Mouse (Mus musculus): ENCODE data around the gene Rb1. TPM values are rescaled to one million over a fixed set of nuclear protein-coding genes. Genes with fewer than 3 reads are reported as not detected.

Gene Rb1
- total and polyA plus RNA-seq, 2 experiments from 2014 or later = 18.1 to 23.9 TPM

DNA sequence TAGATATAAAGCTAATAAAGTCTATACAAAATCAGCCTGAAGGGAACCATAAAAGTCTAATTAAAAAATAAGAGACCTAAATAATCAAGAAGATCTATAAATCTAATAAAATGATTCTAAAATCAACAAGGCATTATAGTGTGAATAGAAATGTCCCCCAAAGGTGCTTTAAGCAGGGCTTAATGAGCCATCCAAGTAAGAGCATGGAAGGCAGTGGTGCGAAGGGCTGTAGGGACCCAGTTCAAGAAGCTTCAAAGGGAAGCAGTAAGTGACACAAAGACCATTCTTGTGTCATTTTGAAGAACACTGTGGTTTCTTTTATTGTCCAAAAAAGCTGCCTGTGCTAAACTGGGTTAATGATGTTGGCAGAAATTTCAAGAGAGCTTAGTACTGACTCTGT, 18.1 kb downstream of the Rb1 start:
- H3K27me3 ChIP-seq (ENCODE audit: insufficient read depth, low read length) = no peaks in the 10 kb centered on the region
- H3K27ac ChIP-seq = no peak overlapping the region
- H3K4me1 ChIP-seq (ENCODE audit: insufficient read depth, low read length) = no peaks in the 10 kb centered on the region
- H3K4me2 ChIP-seq (ENCODE audit: low read depth, low read length) = no peak overlapping the region
- H3K9ac ChIP-seq (replicated peaks; ENCODE audit: low read length) = no peak overlapping the region
- H3K36me3 ChIP-seq (ENCODE audit: insufficient read depth, low read length) = no peaks in the 10 kb centered on the region
- H3K9me3 ChIP-seq (ENCODE audit: low read length) = no peaks in the 10 kb centered on the region
- 63% methylated on average over 1 of the region's 1 CpGs for WGBS
- TF ChIP-seq CTCF (IDR thresholded peaks at IDR 0.05; ENCODE audit: low read depth) = no peak
- DNase-seq (ENCODE audit: low spot score) (no peak), ATAC-seq (no peak)
- H3K4me3 ChIP-seq (ENCODE audit: low read length) = no peak overlapping the region

DNA sequence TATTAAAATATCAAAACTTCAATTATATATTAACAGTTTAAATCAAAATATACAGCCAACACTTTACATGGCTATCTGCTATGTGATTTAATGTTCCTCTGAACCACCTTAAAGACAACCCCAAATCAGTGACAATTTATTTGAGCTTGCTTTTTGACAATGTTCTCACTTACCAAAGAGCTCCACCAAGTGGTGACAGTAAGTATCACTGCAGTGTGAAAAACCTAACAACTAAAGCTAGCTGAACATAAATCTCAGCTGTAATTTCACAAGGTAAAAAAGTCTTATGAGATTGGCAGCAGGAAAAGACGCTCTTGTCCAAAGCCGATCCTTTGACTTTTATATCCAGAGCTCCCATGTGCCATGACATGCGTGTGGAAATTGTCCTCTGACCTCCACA, 22.4 kb downstream of the Rb1 start:
- DNase-seq (ENCODE audit: low spot score) (peak; percentile 81), ATAC-seq (no peak)
- no peaks in the 10 kb centered on the region for H3K36me3 ChIP-seq (ENCODE audit: insufficient read depth, low read length)
- no peaks in the 10 kb centered on the region for H3K4me1 ChIP-seq (ENCODE audit: insufficient read depth, low read length)
- H3K9me3 ChIP-seq (ENCODE audit: low read length) = no peaks in the 10 kb centered on the region
- H3K9ac ChIP-seq (replicated peaks; ENCODE audit: low read length) = no peak overlapping the region
- 48% methylated on average over 3 of the region's 3 CpGs for WGBS
- H3K27me3 ChIP-seq (ENCODE audit: insufficient read depth, low read length) = no peaks in the 10 kb centered on the region
- no peak overlapping the region for H3K4me2 ChIP-seq (ENCODE audit: low read depth, low read length)
- peak; percentile 81 for TF ChIP-seq CTCF (IDR thresholded peaks at IDR 0.05; ENCODE audit: low read depth)
- no peak overlapping the region for H3K4me3 ChIP-seq (ENCODE audit: low read length)
- H3K27ac ChIP-seq = no peak overlapping the region

DNA sequence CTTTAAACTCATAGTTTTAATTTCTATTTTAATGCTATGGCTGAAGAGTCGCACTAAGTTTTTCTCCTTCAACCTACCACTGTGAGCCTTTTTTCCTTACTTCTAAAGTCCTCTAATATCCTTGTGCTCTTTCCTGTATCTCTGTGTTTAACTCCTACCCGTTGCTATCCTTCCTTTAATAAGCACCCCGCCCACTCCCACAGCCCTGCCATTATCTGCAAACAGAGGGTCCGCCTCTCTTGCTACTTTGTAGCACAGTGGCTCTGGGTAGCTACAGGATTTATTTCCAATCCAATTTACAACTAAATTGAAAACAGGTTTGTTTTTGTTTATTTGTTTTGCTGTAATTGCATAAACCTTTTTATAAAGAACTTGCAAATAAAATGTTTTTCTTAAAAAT, 23.8 kb downstream of the Rb1 start:
- no peak for TF ChIP-seq CTCF (IDR thresholded peaks at IDR 0.05; ENCODE audit: low read depth)
- ATAC-seq = no peak
- Histone ChIP-seq H3K27ac (no peak overlapping the region), H3K9ac (replicated peaks; ENCODE audit: low read length) (no peak overlapping the region), H3K4me1 (ENCODE audit: insufficient read depth, low read length) (no peaks in the 10 kb centered on the region), H3K4me2 (ENCODE audit: low read depth, low read length) (no peak overlapping the region), H3K36me3 (ENCODE audit: insufficient read depth, low read length) (no peaks in the 10 kb centered on the region), H3K27me3 (ENCODE audit: insufficient read depth, low read length) (no peaks in the 10 kb centered on the region), H3K9me3 (ENCODE audit: low read length) (no peaks in the 10 kb centered on the region), H3K4me3 (ENCODE audit: low read length) (no peak overlapping the region)
- 75% methylated on average over 4 of the region's 4 CpGs for WGBS
- DNase-seq (ENCODE audit: low spot score) = no peak

DNA sequence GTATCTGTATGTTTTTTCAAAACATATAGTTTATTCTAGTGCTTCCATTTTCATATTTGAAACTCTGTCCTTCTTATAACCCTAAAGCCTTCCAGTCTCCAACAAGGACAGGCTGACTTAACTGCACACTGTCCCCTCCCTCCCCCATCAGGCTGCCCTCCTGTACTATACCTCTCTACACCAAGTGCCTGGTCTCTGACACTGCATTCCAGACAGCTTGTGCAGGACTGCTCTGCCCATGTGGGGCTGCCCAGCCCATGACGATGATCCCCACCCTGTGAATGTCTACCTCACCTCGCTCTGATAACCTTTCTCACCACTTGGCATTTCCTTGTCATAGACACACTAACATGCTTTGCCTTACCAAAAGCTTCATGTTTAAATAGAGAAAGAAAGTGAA, 30.1 kb downstream of the Rb1 start:
- TF ChIP-seq CTCF (IDR thresholded peaks at IDR 0.05; ENCODE audit: low read depth) = no peak
- no peak overlapping the region for H3K4me2 ChIP-seq (ENCODE audit: low read depth, low read length)
- WGBS = 89% methylated on average over 2 of the region's 2 CpGs
- H3K27me3 ChIP-seq (ENCODE audit: insufficient read depth, low read length) = no peaks in the 10 kb centered on the region
- H3K9me3 ChIP-seq (ENCODE audit: low read length) = no peaks in the 10 kb centered on the region
- ATAC-seq (no peak), DNase-seq (ENCODE audit: low spot score) (no peak)
- H3K4me3 ChIP-seq (ENCODE audit: low read length) = no peak overlapping the region
- no peaks in the 10 kb centered on the region for H3K4me1 ChIP-seq (ENCODE audit: insufficient read depth, low read length)
- H3K9ac ChIP-seq (replicated peaks; ENCODE audit: low read length) = no peak overlapping the region
- H3K36me3 ChIP-seq (ENCODE audit: insufficient read depth, low read length) = no peaks in the 10 kb centered on the region
- no peak overlapping the region for H3K27ac ChIP-seq

DNA sequence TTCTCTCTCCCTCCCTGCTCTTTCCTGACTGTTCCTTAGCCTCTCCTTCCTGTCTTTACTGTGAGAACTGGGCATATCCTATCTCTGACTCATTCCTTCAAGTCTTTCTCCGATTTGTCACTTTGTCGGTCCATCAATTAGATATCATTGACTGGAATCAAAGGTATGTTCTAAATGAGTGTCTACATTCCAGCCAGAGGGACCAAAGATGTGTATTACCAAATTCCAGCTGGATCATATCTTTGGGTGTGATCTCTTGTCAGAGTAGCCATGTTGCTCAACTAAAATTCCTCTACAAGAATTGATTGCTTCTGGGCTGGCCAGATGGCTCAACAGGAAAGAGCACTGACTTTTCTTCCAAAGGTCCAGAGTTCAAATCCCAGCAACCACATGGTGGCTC, 32.0 kb downstream of the Rb1 start:
- Histone ChIP-seq H3K27ac (no peak overlapping the region), H3K27me3 (ENCODE audit: insufficient read depth, low read length) (no peaks in the 10 kb centered on the region), H3K9me3 (ENCODE audit: low read length) (no peaks in the 10 kb centered on the region), H3K4me1 (ENCODE audit: insufficient read depth, low read length) (no peaks in the 10 kb centered on the region), H3K4me2 (ENCODE audit: low read depth, low read length) (no peak overlapping the region), H3K4me3 (ENCODE audit: low read length) (no peak overlapping the region), H3K36me3 (ENCODE audit: insufficient read depth, low read length) (no peaks in the 10 kb centered on the region), H3K9ac (replicated peaks; ENCODE audit: low read length) (no peak overlapping the region)
- TF ChIP-seq CTCF (IDR thresholded peaks at IDR 0.05; ENCODE audit: low read depth) = no peak
- ATAC-seq (no peak), DNase-seq (ENCODE audit: low spot score) (no peak)
- 90% methylated on average over 2 of the region's 2 CpGs for WGBS

DNA sequence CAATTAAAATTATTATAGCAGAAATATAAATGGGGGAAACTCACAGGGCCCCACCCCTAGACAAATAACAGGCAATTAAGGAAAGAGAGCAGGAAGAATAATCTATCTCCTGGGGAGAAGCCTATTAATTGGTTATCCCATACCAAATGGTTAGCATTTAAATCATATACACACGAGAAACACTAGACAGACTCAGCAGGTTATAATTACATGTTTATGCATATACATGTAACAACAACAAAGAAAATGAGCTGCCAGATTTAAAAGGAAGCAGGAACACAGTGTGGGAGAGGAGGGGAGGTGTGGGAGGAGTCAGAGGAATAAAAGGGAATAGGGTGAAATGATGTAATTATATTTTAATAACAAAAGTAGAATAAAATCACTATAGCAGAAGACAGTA, 33.2 kb downstream of the Rb1 start:
- H3K4me1 ChIP-seq (ENCODE audit: insufficient read depth, low read length) = no peaks in the 10 kb centered on the region
- no peak overlapping the region for H3K9ac ChIP-seq (replicated peaks; ENCODE audit: low read length)
- no peak for TF ChIP-seq CTCF (IDR thresholded peaks at IDR 0.05; ENCODE audit: low read depth)
- H3K27ac ChIP-seq = no peak overlapping the region
- no peak for DNase-seq (ENCODE audit: low spot score)
- H3K27me3 ChIP-seq (ENCODE audit: insufficient read depth, low read length) = no peaks in the 10 kb centered on the region
- H3K4me2 ChIP-seq (ENCODE audit: low read depth, low read length) = no peak overlapping the region
- H3K9me3 ChIP-seq (ENCODE audit: low read length) = no peaks in the 10 kb centered on the region
- ATAC-seq = no peak
- 24% methylated on average over 1 of the region's 1 CpGs for WGBS
- no peaks in the 10 kb centered on the region for H3K36me3 ChIP-seq (ENCODE audit: insufficient read depth, low read length)
- H3K4me3 ChIP-seq (ENCODE audit: low read length) = no peak overlapping the region

DNA sequence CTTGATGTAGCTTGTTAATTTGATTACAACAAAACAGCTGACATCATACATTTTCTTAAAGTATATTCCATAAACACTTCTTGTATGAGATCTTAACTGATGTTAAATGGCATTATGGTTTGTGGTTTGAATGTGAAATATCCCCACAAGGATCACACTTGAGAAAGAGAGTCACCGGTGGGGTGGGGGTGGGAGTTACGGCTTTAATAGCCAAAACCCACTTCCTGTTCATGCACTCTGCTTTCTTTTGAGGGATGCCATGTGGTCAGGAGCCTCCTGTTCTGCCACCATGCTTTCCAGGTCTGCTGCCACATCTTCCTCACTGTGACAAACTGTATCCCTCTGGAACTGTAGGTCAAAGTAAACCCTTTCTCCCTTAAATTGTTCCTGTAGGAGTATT, 35.7 kb downstream of the Rb1 start:
- Histone ChIP-seq H3K9ac (replicated peaks; ENCODE audit: low read length) (no peak overlapping the region), H3K27ac (no peak overlapping the region), H3K4me1 (ENCODE audit: insufficient read depth, low read length) (no peaks in the 10 kb centered on the region), H3K36me3 (ENCODE audit: insufficient read depth, low read length) (no peaks in the 10 kb centered on the region), H3K27me3 (ENCODE audit: insufficient read depth, low read length) (no peaks in the 10 kb centered on the region), H3K9me3 (ENCODE audit: low read length) (no peaks in the 10 kb centered on the region), H3K4me3 (ENCODE audit: low read length) (no peak overlapping the region), H3K4me2 (ENCODE audit: low read depth, low read length) (no peak overlapping the region)
- no peak for DNase-seq (ENCODE audit: low spot score)
- ATAC-seq = no peak
- 94% methylated on average over 2 of the region's 2 CpGs for WGBS
- TF ChIP-seq CTCF (IDR thresholded peaks at IDR 0.05; ENCODE audit: low read depth) = no peak
